In genomic region chr4:101001073-101001472, GRCm38 (mm10) we compare ENCODE assay signal across 27 mouse cellular contexts. TPM values are rescaled to one million over a fixed set of nuclear protein-coding genes. Genes with fewer than 3 reads are reported as not detected.
A peak's percentile ranks its signal among the peaks of the same experiment; 100 is the strongest.
DNase-seq lines count a peak whose midpoint lies in the region; ATAC-seq lines count a peak whose summit lies in the region.
"Had no signal": no experiment of that assay in that cellular context is flagged by ENCODE, and none has a peak within 500 bp of the region (broad histone marks: within the 10 kb centered on the region; RNA-seq: fewer than 3 reads in every experiment).

No protein-coding gene starts in this region.

- no peak for ATAC-seq in heart, embryonic 11.5 days (replicated peaks; ENCODE audit: insufficient number of reproducible peaks, low FRiP score, low TSS enrichment)
- peak; percentile 15; the same call in 1 of the 2 replicates for ATAC-seq in midbrain, embryonic 13.5 days
- no peak for ATAC-seq in midbrain, embryonic 14.5 days (ENCODE audit: low FRiP score, low TSS enrichment)
- ATAC-seq in neural tube, embryonic 13.5 days (ENCODE audit: low read depth): 0 out of 2 replicates have a peak, but pooled peaks have one; percentile 24
- peak; percentile 56; the same call in 1 of the 2 replicates for ATAC-seq in midbrain, embryonic 16.5 days
- ATAC-seq: forebrain, embryonic 14.5 days had no signal

- H3K27me3 ChIP-seq in heart, embryonic 10.5 days (ENCODE audit: insufficient read depth, poor library complexity, severe bottlenecking): no peaks in the 10 kb centered on the region
- H3K27me3 ChIP-seq in heart, embryonic 11.5 days (ENCODE audit: control insufficient read depth, insufficient read depth, low read length): no peaks in the 10 kb centered on the region
- H3K27me3 ChIP-seq in midbrain, embryonic 13.5 days: no peaks in the 10 kb centered on the region
- H3K27me3 ChIP-seq in midbrain, embryonic 14.5 days (ENCODE audit: control insufficient read depth, insufficient read depth, low read length): no peaks in the 10 kb centered on the region
- H3K27me3 ChIP-seq in neural tube, embryonic 13.5 days: no peaks in the 10 kb centered on the region
- H3K27me3 ChIP-seq in midbrain, embryonic 16.5 days (ENCODE audit: control insufficient read depth, insufficient read depth, low read depth, low read length): no peaks in the 10 kb centered on the region
- H3K27me3 ChIP-seq: embryonic facial prominence, embryonic 13.5 days; embryonic facial prominence, embryonic 15.5 days; forebrain, embryonic 12.5 days had no signal

- H3K9me3 ChIP-seq in heart, embryonic 10.5 days: no peaks in the 10 kb centered on the region
- no peaks in the 10 kb centered on the region for H3K9me3 ChIP-seq in heart, embryonic 11.5 days (replicated peaks; ENCODE audit: control insufficient read depth, low read length)
- no peaks in the 10 kb centered on the region for H3K9me3 ChIP-seq in midbrain, embryonic 13.5 days
- H3K9me3 ChIP-seq in midbrain, embryonic 14.5 days (ENCODE audit: control insufficient read depth, low read length): no peaks in the 10 kb centered on the region
- H3K9me3 ChIP-seq in neural tube, embryonic 13.5 days: no peaks in the 10 kb centered on the region
- no peaks in the 10 kb centered on the region for H3K9me3 ChIP-seq in midbrain, embryonic 16.5 days (replicated peaks; ENCODE audit: control insufficient read depth, low read length, poor library complexity, severe bottlenecking)
- H3K9me3 ChIP-seq: embryonic facial prominence, embryonic 13.5 days; embryonic facial prominence, embryonic 15.5 days; forebrain, embryonic 10.5 days; forebrain, embryonic 12.5 days had no signal

- H3K36me3 ChIP-seq in heart, embryonic 10.5 days: peaks cover 19% of the 10 kb centered on the region
- H3K36me3 ChIP-seq in heart, embryonic 11.5 days (ENCODE audit: control insufficient read depth, insufficient read depth, low read length): peaks cover 9% of the 10 kb centered on the region
- peaks cover 49% of the 10 kb centered on the region for H3K36me3 ChIP-seq in midbrain, embryonic 13.5 days
- H3K36me3 ChIP-seq in midbrain, embryonic 14.5 days (ENCODE audit: control insufficient read depth, insufficient read depth, low read length): peaks cover 39% of the 10 kb centered on the region
- H3K36me3 ChIP-seq in neural tube, embryonic 13.5 days: peaks cover 15% of the 10 kb centered on the region
- peaks cover 5% of the 10 kb centered on the region for H3K36me3 ChIP-seq in midbrain, embryonic 16.5 days (ENCODE audit: control insufficient read depth, insufficient read depth, low read length)

- no peak overlapping the region for H3K4me2 ChIP-seq in heart, embryonic 11.5 days
- H3K4me2 ChIP-seq in midbrain, embryonic 13.5 days (replicated peaks): no peak overlapping the region
- H3K4me2 ChIP-seq in midbrain, embryonic 14.5 days (ENCODE audit: low read length): no peak overlapping the region
- no peak overlapping the region for H3K4me2 ChIP-seq in neural tube, embryonic 13.5 days
- no peak overlapping the region for H3K4me2 ChIP-seq in midbrain, embryonic 16.5 days (ENCODE audit: low read length)
- H3K4me2 ChIP-seq: embryonic facial prominence, embryonic 13.5 days; embryonic facial prominence, embryonic 15.5 days; forebrain, embryonic 12.5 days had no signal

- H3K4me1 ChIP-seq in heart, embryonic 10.5 days: no peaks in the 10 kb centered on the region
- no peaks in the 10 kb centered on the region for H3K4me1 ChIP-seq in heart, embryonic 11.5 days (ENCODE audit: control insufficient read depth, insufficient read depth, low read length)
- H3K4me1 ChIP-seq in midbrain, embryonic 13.5 days (replicated peaks): peaks cover 15% of the 10 kb centered on the region
- peaks cover 8% of the 10 kb centered on the region for H3K4me1 ChIP-seq in midbrain, embryonic 14.5 days (ENCODE audit: control insufficient read depth, insufficient read depth, low read length)
- H3K4me1 ChIP-seq in neural tube, embryonic 13.5 days (replicated peaks): peaks cover 13% of the 10 kb centered on the region
- H3K4me1 ChIP-seq in midbrain, embryonic 16.5 days (ENCODE audit: control insufficient read depth, insufficient read depth, low read length): peaks cover 32% of the 10 kb centered on the region
- H3K4me1 ChIP-seq: embryonic facial prominence, embryonic 15.5 days; forebrain, embryonic 10.5 days had no signal

- H3K4me3 ChIP-seq in heart, embryonic 10.5 days: no peak overlapping the region
- no peak overlapping the region for H3K4me3 ChIP-seq in heart, embryonic 11.5 days (ENCODE audit: low read depth, low read length)
- no peak overlapping the region for H3K4me3 ChIP-seq in midbrain, embryonic 13.5 days (replicated peaks)
- no peak overlapping the region for H3K4me3 ChIP-seq in midbrain, embryonic 14.5 days (replicated peaks; ENCODE audit: low read depth, low read length)
- H3K4me3 ChIP-seq in neural tube, embryonic 13.5 days: no peak overlapping the region
- H3K4me3 ChIP-seq in midbrain, embryonic 16.5 days (ENCODE audit: low read depth, low read length): no peak overlapping the region
- H3K4me3 ChIP-seq: embryonic facial prominence, embryonic 13.5 days; embryonic facial prominence, embryonic 15.5 days; erythroblast, embryonic 14.5 days; forebrain, embryonic 10.5 days; forebrain, embryonic 12.5 days had no signal

- 90% methylated on average over 6 of the region's 6 CpGs for WGBS in heart, embryonic 10.5 days
- WGBS in heart, embryonic 11.5 days (ENCODE audit: insufficient replicate concordance): 86% methylated on average over 6 of the region's 6 CpGs
- WGBS in midbrain, embryonic 13.5 days: 76% methylated on average over 6 of the region's 6 CpGs
- 69% methylated on average over 6 of the region's 6 CpGs for WGBS in midbrain, embryonic 14.5 days
- WGBS in neural tube, embryonic 13.5 days: 71% methylated on average over 6 of the region's 6 CpGs
- 69% methylated on average over 6 of the region's 6 CpGs for WGBS in midbrain, embryonic 16.5 days

- H3K9ac ChIP-seq in heart, embryonic 11.5 days (ENCODE audit: low read depth, low read length): no peak overlapping the region
- H3K9ac ChIP-seq in midbrain, embryonic 13.5 days (replicated peaks): no peak overlapping the region
- no peak overlapping the region for H3K9ac ChIP-seq in midbrain, embryonic 14.5 days (replicated peaks; ENCODE audit: low read length)
- H3K9ac ChIP-seq in neural tube, embryonic 13.5 days: no peak overlapping the region
- H3K9ac ChIP-seq in midbrain, embryonic 16.5 days (ENCODE audit: low read depth, low read length): no peak overlapping the region
- H3K9ac ChIP-seq: embryonic facial prominence, embryonic 13.5 days; embryonic facial prominence, embryonic 15.5 days; forebrain, embryonic 12.5 days had no signal

- DNase-seq in heart, embryonic 10.5 days (ENCODE audit: low spot score): peak; percentile 28
- no peak for DNase-seq in midbrain, embryonic 14.5 days
- DNase-seq in neural tube, embryonic 10.5 days (ENCODE audit: extremely low spot score, low spot score): no peak
- no peak for DNase-seq in ovary, postnatal 10 days (ENCODE audit: low spot score)
- DNase-seq: adrenal gland, adult 2 months; adrenal gland, postnatal 10 days; adrenal gland, postnatal 25 days; cerebellum, adult 11 months; cerebellum, adult 18-20 months; cerebellum, adult 8-10 months; cerebellum, adult 9-11 months; cerebellum, postnatal 14 days; cerebellum, postnatal 36 days; embryo, embryonic 11 days had no signal

- no peak overlapping the region for H3K27ac ChIP-seq in heart, embryonic 10.5 days
- no peak overlapping the region for H3K27ac ChIP-seq in heart, embryonic 11.5 days (ENCODE audit: low read depth, low read length)
- H3K27ac ChIP-seq in midbrain, embryonic 13.5 days: 0 out of 2 replicates have a peak overlapping the region, but pooled peaks have one; percentile 1
- no peak overlapping the region for H3K27ac ChIP-seq in midbrain, embryonic 14.5 days (replicated peaks; ENCODE audit: low read depth, low read length)
- no peak overlapping the region for H3K27ac ChIP-seq in neural tube, embryonic 13.5 days (replicated peaks)
- peak overlapping the region; percentile 42; the same call in 1 of the 2 replicates for H3K27ac ChIP-seq in midbrain, embryonic 16.5 days (ENCODE audit: low read length)
- H3K27ac ChIP-seq: embryonic facial prominence, embryonic 13.5 days; embryonic facial prominence, embryonic 15.5 days; forebrain, embryonic 10.5 days; forebrain, embryonic 12.5 days had no signal

RNA-seq across cellular contexts. Expression of gene Gm10577, which starts 19.4 kb away (rescaled TPM):
- polyA plus RNA-seq in heart, embryonic 10.5 days (2016; fragmentation: Nextera tagmentation; extraction: Ambion mirVana): not detected in 2 replicates
- not detected in 2 replicates for polyA plus RNA-seq in heart, embryonic 11.5 days (2014; fragmentation: Nextera tagmentation; extraction: Ambion mirVana)
- not detected in 2 replicates for polyA plus RNA-seq in midbrain, embryonic 13.5 days (2015; fragmentation: Nextera tagmentation; extraction: Ambion mirVana)
- not detected in 2 replicates for polyA plus RNA-seq in midbrain, embryonic 14.5 days (2014; fragmentation: Nextera tagmentation; extraction: Ambion mirVana)
- polyA plus RNA-seq in neural tube, embryonic 13.5 days (2015; fragmentation: Nextera tagmentation; extraction: Ambion mirVana): not detected in 2 replicates
- not detected in 2 replicates for polyA plus RNA-seq in midbrain, embryonic 16.5 days (2015; fragmentation: Nextera tagmentation; extraction: Ambion mirVana)
- polyA plus RNA-seq: adrenal gland, adult 2 months; brain, embryonic 14.5 days; C2C12; embryonic facial prominence, embryonic 11.5 days; embryonic facial prominence, embryonic 13.5 days; embryonic facial prominence, embryonic 15.5 days; erythroblast, embryonic 14.5 days; forebrain, embryonic 10.5 days; forebrain, embryonic 12.5 days; forebrain, embryonic 14.5 days had no signal

Comparison
In these comparisons a context has a peak if more than half of its experiments do, and no peak if none do; other contexts are left out.
1. H3K27ac ChIP-seq: peak in midbrain, embryonic 13.5 days (single experiment) and midbrain, embryonic 16.5 days (single experiment); none in heart, embryonic 10.5 days (single experiment), heart, embryonic 11.5 days (single experiment), midbrain, embryonic 14.5 days (single experiment) and neural tube, embryonic 13.5 days (single experiment).
2. ATAC-seq: peak in midbrain, embryonic 13.5 days (single experiment), neural tube, embryonic 13.5 days (single experiment) and midbrain, embryonic 16.5 days (single experiment); none in heart, embryonic 11.5 days (single experiment) and midbrain, embryonic 14.5 days (single experiment).